Mouse (Mus musculus) CD4-positive, CD25-positive, alpha-beta regulatory T cell, adult 4 months (primary cell): ENCODE data around the gene Swi5. TPM values are rescaled to one million over a fixed set of nuclear protein-coding genes. Genes with fewer than 3 reads are reported as not detected.
A peak's percentile ranks its signal among the peaks of the same experiment; 100 is the strongest.

Source experiments
- ATAC-seq: one replicate; pipeline ENCODE4 v1.8.0; 2017
- polyA plus RNA-seq, 2 experiments: library from polyadenylated mRNA; unstranded; fragments of 100-300 nt; shearing (Covaris generic); gene quantifications; one replicate each; pipeline ENCODE4 v1.2.1; 2017

Gene Swi5
- polyA plus RNA-seq, 2 experiments from 2014 or later: 162 to 183 TPM

DNA sequence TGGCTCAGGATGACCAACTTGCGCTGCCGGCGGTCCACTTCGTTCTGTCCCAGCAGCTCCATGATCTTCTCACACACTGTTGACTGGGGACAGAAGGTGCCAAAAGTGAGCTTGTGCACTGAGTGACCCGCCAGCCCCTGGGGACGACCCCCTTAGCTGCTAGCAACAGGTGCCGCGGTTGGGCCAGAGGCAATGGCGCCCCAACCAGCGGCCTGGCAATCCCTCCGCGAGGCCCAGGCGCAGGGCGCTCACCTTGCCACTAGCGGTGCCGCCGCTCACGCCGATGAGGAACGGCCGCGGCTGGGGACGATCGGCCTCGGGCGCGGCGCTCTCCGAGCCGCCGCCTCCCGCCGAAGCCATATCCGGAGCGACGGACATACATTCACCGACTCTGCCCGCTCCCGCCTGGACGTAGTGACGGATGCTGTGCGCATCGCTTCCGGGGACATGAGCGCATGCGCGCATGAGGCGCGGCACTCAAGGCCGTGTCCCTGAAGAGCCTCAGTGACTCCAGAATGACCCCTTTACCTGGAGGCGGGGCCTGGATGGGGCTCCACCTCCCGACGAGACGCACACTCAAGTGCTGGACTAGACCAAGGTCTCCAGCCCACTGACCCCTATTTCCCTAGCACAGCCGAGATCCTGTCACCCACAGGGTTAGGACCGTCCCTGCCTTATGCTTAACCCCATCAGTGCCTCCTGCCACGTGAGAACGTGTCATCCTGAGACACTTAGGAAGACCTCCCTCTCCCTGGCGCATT lies 28.0 kb downstream of the Swi5 start, which contains the start of gene Uck1:
Gene Uck1, minus strand, starts transcription at position 503 of the 761 bp plus-strand sequence.
- ATAC-seq: peak; percentile 94

DNA sequence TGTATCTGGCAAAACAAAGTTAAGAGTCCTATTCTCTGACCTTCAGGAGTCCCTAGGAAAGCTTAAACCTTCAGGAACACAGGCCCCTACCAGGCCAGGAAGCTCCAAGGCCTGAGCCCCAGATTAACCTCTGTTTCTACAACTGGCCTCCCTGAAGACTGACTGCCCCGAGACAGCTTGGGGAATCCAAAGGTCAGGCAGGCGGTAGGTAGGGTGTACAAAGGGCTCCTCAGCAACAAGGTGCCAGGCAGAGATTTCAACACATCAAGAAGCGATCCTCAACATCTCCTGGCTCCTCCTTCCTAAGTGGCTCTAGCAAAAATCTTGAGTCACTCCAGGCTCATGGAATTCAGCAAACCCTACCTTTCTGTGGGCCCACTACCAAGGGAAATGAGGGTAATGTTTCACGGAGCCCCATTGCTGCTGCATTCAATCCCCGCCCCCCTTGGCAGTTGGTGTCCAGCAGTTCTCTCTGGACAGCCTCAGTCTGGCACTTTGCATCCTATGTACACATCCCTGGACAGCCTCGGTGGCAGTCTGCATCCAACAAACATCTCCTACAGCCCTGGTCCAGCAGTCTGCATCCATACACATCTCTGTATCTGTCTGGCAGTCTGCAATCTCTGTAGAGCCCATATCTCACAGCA lies 28.9 kb downstream of the Swi5 start:
- no peak for ATAC-seq

DNA sequence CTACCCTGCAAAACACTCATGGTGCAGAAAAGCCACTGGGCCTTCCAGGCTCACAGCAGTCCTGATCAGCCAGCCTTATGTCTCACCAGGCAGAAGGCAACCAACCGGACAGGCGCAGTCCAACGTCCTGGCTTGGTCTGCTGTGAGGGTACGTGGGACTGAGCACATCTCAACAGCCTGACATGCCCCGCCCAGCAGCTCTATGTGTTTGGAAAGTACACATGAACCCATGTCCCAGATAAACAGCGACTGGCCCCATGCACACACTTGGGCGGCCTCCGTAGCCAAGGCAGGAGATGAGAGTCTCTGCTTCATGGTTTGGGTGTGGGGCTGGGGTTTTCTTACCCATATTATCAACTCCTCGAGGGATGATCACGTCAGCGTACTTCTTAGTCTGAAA lies 31.6 kb downstream of the Swi5 start:
- ATAC-seq: no peak

DNA sequence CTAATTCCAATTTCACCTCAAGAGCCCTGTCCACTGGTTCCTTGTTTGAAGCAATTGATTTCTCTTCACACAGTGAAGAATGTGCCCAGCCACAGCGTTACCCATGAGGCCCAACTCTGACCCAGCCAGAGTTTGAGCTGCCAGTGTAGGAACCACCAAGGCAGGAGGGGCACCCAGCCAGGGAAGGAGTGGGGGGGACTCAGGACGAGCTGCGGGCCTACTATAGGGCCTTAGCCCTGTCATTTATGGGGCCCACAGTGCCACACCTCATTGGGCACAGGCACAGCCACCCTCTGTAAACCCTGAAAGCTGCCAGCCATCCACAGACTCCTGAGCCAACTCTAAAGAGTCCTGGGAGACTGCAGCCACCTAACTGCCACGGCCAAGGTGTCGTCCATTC lies 33.3 kb downstream of the Swi5 start:
- ATAC-seq: no peak

DNA sequence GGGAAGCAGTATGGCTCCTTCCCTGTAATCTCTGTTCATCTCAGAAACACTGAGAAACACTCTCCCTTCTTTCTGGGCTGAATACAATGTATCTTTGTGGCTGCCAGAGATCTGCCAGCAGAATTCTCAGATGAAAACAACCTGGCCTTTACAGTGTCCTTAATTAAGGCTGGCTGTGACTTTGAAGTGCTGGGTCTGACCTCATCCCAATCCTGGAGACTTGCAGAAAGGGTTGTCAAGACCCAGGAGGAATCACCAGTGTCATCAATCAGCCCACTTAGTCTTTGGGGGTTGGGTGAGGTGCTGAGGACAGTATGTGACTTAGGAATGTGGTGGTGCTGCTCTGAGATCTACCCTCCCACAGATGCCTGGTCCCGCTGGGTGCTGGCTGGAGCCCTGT lies 34.5 kb downstream of the Swi5 start:
- no peak for ATAC-seq

DNA sequence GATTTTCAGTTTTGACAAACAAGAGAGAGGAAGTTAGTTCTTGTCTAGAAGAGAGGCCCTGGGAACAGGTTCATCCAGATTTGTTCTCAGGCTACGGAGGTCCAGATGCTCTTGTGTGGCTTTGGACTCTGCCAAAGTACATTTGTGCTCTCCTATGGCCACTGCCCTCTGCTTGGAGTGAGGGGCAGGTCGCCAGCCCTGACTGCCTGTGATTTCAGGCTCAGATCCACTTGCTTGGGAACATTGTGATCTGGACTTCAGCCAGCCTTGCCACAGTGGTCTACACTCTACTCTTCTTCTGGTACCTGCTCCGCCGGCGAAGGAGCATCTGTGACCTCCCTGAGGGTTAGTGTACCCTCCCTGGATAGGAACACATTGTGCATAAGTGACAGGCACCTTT lies 35.2 kb downstream of the Swi5 start:
- ATAC-seq: no peak

DNA sequence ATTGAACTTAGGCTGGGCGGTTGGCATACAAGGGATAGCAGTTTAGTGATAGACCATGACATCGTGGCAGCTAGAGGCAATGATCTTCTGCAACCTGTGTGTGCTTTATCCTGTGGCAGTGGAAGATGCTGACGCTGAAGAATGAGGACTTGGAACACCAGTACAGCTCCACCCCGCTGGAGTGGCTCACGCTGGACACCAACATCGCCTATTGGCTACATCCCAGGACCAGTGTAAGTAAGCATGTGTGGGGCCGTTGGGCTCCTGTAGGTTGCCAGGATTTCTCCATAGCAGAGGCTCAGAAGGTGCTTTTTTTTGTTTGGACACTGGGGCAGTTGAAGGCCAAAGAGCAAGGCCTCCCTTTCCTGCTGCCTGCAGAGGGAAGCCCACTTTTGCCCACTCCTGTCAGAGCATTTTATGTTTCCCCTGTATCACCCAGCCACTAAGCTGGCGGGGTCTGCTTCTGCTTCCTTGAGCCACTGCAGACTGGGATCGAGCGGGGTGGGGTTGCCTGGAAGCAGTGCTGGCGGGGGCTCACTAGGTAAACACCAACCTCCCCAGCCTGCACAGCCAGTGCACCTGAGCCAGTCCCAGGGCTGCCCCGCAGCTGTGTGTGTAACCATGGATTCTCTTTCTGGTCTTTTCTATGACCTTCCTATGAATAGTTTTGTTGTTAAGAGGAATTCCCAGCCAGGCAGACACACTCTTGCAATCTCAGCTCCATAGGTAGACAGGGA lies 35.9 kb downstream of the Swi5 start:
- ATAC-seq: no peak

DNA sequence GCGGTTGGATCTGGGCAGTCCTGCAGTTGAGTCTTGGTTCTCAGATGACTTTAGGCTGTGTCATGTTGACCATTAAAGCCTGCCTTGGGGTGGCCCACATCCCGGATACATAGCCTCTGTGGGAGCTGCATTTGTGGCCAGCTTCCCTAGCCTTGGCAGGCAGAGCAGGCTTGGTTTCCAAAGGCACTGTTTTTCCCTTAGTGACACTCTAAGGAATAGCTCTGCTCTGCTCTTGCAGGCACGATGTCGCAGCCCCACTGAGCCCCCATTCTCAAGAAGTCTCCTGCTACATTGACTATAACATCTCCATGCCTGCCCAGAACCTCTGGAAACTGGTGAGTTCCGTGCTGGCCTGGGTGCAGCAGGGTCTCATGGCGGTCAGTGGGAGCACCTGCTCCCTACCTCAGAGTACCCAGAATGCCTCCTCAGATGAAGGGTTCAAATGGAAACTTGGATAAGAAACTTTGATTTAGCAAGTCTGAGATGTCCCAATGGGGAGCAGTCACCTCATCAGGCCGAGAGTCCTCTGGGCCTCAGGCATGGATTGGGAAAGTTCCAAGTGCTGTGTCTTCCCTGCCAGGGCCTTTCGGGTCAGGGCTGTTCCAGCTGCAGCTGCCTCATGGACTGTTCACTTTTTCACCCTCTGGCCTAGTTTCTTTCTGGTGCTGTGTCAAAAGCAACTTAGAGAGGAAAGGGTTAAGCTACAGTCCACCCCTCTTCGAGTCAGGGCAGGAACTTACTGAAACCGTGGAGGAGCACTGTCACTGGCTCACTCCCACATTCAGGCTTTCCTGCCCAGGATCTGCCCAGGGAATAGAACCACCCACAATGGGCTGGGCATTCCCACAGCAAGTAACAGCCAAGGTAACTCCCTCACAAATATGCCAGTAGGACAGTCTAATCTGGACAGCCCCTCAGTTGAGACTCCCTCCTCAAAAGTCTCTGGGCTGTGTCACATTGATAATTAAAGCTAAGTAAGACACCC lies 39.2 kb downstream of the Swi5 start:
- ATAC-seq: no peak

DNA sequence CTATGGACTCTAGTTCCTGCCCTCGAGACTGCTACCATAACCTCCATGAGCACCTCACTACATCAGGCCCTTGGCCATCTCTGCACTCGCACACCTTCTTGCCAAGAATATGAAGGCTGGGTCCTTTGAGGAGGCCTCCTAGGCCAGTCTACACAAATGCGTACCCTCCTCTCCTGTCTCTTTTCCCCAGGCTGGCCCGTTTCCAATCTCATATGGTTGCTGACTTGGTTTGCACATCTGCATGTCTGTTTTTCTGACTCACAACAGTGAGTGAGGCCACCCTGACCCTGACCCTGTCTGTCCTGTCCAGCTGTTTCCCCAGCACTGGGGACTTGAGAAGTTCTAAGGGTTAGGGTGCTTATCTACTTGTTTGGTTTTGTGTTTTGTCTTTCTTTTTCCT lies 41.1 kb downstream of the Swi5 start:
- no peak for ATAC-seq

DNA sequence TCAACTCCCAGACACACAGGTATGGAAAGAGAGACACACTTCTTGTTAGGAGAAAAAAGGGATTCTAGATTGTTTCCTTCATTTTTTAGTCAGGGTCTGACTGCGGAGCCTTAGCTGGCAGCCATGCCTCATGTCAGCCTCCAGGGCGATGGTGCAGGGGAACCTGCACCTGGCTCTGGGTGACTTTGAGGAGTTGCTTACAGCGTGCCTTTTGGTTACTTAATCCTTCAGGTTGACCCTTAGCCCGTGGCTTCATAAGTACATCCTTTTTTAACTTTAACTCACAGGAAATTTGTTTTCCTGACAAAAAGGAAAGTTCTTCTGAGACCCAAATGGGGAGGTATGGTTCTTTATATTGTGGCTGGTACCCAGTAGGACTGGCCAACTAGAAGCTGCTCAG lies 44.9 kb downstream of the Swi5 start:
- no peak for ATAC-seq

DNA sequence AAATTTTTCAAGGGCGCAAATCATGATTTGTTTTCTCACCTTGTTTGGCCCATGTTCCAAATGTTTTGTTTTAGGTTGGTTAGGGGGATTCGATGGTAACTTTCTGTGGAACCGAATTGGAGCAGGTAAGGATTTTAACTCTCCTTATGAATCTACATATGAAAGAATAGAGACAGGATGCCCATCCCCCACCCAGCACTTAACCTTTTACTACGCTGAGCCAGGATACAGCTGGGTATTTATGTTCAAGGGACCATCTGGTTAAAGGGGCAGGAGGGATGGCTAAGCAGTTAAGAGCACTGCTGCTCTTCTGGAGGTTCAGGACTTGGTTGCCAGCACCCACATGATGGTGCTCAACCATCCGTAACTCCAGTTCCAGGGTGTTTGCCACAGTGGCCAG lies 47.3 kb downstream of the Swi5 start:
- ATAC-seq: no peak

DNA sequence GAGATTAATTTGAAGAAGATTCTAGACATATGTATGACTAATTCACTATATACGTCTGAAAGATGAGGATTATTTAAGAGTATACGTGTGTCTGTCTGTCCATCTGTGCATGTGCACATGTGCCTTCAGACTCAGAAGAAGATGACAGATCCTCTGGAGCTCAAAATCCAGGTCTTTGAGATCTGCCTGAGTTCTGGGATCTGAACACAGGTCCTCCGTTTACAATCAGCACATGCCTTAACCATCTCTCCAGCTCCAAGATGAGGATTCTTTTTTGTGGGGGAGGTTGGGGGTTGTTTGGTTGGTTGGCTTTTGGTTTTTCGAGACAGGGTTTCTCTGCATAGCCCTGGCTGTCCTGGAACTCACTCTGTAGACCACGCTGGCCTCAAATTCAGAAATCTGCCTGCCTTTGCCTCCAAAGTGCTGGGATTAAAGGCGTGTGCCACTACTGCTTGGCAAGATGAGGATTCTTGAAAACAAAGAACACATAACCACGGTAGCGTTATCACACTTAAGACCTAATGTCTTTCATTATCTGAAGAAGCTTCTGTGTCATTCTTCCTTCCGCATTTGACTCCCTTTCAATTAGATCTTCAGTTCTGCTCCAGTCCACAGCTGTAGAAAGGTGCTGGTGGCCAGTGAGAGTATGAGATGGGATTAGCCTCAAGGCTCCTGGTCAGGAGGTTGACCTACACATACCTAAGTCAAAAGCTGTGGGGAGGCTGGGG lies 49.0 kb downstream of the Swi5 start:
- no peak for ATAC-seq

DNA sequence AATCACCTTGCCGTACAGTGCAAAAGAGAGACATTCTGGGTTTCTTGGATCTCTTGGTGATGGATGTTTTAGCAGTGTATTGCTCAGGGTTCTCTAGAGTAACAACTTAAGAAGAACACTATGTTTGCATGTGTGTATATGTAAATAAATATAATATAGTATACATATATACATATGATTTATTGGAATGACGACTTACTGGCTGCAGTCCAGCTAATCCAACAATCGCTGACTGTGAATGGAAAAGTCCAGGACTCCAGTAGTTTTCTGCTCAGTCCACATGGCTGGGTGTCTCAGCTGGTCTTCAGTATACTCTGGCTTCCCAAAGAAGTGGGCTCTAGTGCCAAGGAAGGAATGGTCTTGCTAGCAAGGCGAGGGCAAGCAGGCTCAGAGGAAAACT lies 50.3 kb downstream of the Swi5 start:
- no peak for ATAC-seq

DNA sequence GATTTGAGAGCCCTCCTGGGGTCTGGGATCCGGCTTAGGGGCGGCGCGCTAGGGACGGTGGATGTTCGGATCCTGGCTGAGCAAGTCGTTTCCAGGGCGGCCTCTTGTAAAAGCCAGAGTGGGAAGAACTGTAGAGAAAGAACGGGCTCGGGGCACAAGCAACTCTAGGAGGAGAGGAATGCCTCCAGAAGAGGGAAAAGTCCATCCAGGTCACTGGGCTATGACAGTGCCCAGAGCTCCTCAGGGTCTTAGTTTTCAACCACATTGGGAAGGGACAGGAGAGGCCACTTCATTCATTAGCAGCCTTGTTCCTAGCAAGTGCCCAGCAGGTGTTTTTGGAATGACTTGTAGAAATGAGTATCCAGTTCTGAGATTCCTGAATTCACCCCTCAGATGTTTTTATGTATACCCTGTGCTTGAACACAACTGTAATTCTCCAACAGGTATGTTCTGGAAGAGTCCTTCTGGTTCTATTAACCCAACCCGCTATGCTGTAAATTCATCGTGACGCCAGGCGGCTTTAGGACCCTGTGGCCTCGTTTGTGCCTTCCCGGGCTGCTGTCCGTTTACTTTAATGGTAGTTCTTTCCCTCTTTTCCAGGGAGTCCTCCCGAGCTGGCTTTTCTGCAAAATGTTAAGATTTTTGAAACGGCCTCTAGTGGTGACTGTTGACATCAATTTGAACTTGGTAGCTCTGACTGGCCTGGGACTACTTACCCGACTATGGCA lies 51.0 kb downstream of the Swi5 start:
- peak; percentile 45 for ATAC-seq

DNA sequence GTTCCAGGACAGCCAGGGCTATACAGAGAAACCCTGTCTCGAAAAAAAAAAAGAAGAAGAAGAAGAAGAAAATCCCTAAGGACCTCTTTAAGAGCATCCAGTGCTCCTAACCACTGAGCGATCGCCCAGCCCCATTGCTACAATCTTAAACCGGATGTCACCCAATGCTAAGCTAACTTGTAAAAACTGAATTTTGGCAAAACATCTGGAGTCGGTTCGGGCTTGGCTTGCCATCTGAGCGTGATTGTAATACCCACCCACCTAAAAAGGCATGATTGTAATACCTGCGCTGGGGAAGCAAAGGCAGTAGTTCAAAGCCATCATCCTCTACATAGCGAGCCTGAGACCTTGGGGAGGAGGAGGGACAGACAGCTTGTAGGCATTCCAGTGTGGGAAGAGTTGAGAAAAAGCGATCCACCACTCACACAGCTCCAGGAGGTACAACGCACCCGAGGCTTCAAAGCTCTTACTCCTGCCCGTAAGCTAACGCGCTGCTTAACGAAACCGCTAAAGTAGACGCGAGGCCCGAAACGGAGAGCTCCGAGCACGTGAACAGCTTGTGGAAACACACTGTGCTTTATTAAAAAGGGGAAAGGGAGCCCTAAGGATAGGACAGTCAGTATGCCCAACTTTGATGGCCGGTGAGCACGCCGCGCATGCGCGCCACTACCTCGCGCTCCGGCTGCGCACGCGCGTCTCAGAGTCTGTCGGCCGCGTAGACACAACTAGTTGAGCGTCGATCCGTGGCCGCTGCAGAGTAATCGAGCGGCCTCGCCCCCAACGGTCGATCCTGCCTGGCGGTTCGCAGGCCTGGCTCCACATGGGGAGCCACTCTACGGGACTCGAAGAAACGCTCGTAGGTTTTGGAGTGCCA lies 51.8 kb downstream of the Swi5 start, which contains the start of gene Pomt1:
Gene Pomt1, plus strand, starts transcription at position 705 of the 874 bp plus-strand sequence.
- ATAC-seq: peak; percentile 90

DNA sequence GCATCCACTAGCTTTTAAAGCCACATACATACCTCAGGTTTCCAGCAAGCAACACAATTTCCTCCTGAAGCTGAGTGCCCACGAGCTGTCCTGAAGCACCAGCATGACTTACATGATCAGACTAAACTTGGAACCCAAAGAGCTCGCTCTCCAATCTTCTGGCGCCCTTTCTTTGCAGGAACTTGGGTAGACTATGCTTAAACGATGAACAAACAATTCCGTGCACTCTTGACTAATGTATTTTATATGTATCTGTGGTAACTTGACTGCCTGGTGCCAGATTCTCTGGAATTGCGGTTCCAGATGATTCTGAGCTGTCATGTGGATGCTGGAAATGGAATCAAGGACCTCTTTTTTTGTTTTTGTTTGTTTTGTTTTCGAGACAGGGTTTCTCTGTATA lies 52.4 kb downstream of the Swi5 start:
- no peak for ATAC-seq
